Mouse (Mus musculus): ENCODE measurements at regions not wholly inside any gene's neighbourhood (a gene's known extent, or its start where the extent isn't known, plus 50 kb on each side); places are given as distances from the start of the nearest gene placed in this dataset.

- H3K4me1 ChIP-seq (ENCODE audit: control insufficient read depth in 1 of 2, insufficient read depth in 2 of 2) = no peaks in the 10 kb centered on the region
- no peaks in the 10 kb centered on the region for H3K79me2 ChIP-seq (replicated peaks; ENCODE audit: control insufficient read depth, extremely low read depth, insufficient read depth, poor library complexity, severe bottlenecking)
- no peak for DNase-seq (ENCODE audit: extremely low read depth)
- TF ChIP-seq NELFE (IDR thresholded peaks at IDR 0.05; ENCODE audit: low read depth, low read length) (no peak), KAT2A (IDR thresholded peaks at IDR 0.05; ENCODE audit: insufficient replicate concordance, low read length) (no peak), CHD2 (IDR thresholded peaks at IDR 0.05; ENCODE audit: low read length) (no peak), PAX5 (IDR thresholded peaks at IDR 0.05; ENCODE audit: low read length) (no peak), HCFC1 (IDR thresholded peaks at IDR 0.05; ENCODE audit: low read depth, low read length) (no peak), CTCF (conservative IDR thresholded peaks at IDR 0.05 in 1 of 2, IDR thresholded peaks at IDR 0.05 in 1 of 2; ENCODE audit: low read depth in 2 of 2, low read length in 2 of 2) (no peak), SMC3 (IDR thresholded peaks at IDR 0.05; ENCODE audit: low read depth, low read length) (no peak), POLR2AphosphoS2 (IDR thresholded peaks at IDR 0.05; ENCODE audit: low read depth, low read length) (no peak)
- H3K27me3 ChIP-seq (replicated peaks) = no peaks in the 10 kb centered on the region
- H3K36me3 ChIP-seq (replicated peaks in 1 of 2; ENCODE audit: control insufficient read depth in 1 of 2, insufficient read depth in 1 of 2, low read length in 1 of 2) = no peaks in the 10 kb centered on the region
- no peak overlapping the region for H3K9ac ChIP-seq (ENCODE audit: insufficient read depth, low read depth)
- in situ Hi-C loops (cut with MboI; ENCODE audit: low pct_ligation_motif_present, low pct_unique_long_range_greater_than_20kb, low sequenced_read_pairs) (no loop called here), dilution Hi-C loops (cut with MboI; ENCODE audit: extremely low pct_ligation_motif_present, extremely low pct_unique_long_range_greater_than_20kb, low sequenced_read_pairs) (no loop called here)
- no peak overlapping the region for H3K4me2 ChIP-seq (ENCODE audit: insufficient read depth, low read depth, poor library complexity, severe bottlenecking)
- H3K9me3 ChIP-seq (replicated peaks; ENCODE audit: low read length) = no peaks in the 10 kb centered on the region
- no peak overlapping the region for H3K4me3 ChIP-seq (replicated peaks in 1 of 3; ENCODE audit: low read depth in 2 of 3, low read length in 2 of 3, poor library complexity in 1 of 3)
- H3K27ac ChIP-seq (ENCODE audit: insufficient read depth, low read depth) = no peak overlapping the region
Observed at GRCm38 (mm10) chr13:119232100-119233029, 196.0 kb upstream of the Paip1 start.

- no peaks in the 10 kb centered on the region for H3K27me3 ChIP-seq (replicated peaks)
- DNase-seq (ENCODE audit: extremely low read depth) = no peak
- no peaks in the 10 kb centered on the region for H3K36me3 ChIP-seq (replicated peaks in 1 of 2; ENCODE audit: control insufficient read depth in 1 of 2, insufficient read depth in 1 of 2, low read length in 1 of 2)
- no peaks in the 10 kb centered on the region for H3K4me1 ChIP-seq (ENCODE audit: control insufficient read depth in 1 of 2, insufficient read depth in 2 of 2)
- no peak overlapping the region for H3K27ac ChIP-seq (ENCODE audit: insufficient read depth, low read depth)
- no peaks in the 10 kb centered on the region for H3K9me3 ChIP-seq (replicated peaks; ENCODE audit: low read length)
- in situ Hi-C loops (cut with MboI; ENCODE audit: low pct_ligation_motif_present, low pct_unique_long_range_greater_than_20kb, low sequenced_read_pairs) = no loop called here
- H3K79me2 ChIP-seq (replicated peaks; ENCODE audit: control insufficient read depth, extremely low read depth, insufficient read depth, poor library complexity, severe bottlenecking) = no peaks in the 10 kb centered on the region
- no peak overlapping the region for H3K4me3 ChIP-seq (replicated peaks in 1 of 3; ENCODE audit: low read depth in 2 of 3, low read length in 2 of 3, poor library complexity in 1 of 3)
- TF ChIP-seq BHLHE40 (IDR thresholded peaks at IDR 0.05; ENCODE audit: low read depth, low read length) (no peak), NELFE (IDR thresholded peaks at IDR 0.05; ENCODE audit: low read depth, low read length) (no peak), USF1 (IDR thresholded peaks at IDR 0.05; ENCODE audit: low read depth, low read length) (no peak), ZC3H11A (IDR thresholded peaks at IDR 0.05; ENCODE audit: low read depth, low read length) (no peak), MYC (IDR thresholded peaks at IDR 0.05; ENCODE audit: low read depth, low read length) (no peak), PAX5 (IDR thresholded peaks at IDR 0.05; ENCODE audit: low read length) (no peak), JUN (IDR thresholded peaks at IDR 0.05; ENCODE audit: insufficient read depth, low read depth, low read length) (no peak), ETS1 (conservative IDR thresholded peaks at IDR 0.05; ENCODE audit: low read depth, low read length) (no peak), GABPA (IDR thresholded peaks at IDR 0.05; ENCODE audit: insufficient replicate concordance, low read depth, low read length) (no peak), HCFC1 (IDR thresholded peaks at IDR 0.05; ENCODE audit: low read depth, low read length) (no peak), ZMIZ1 (IDR thresholded peaks at IDR 0.05; ENCODE audit: low read depth, low read length) (no peak), POLR2A (IDR thresholded peaks at IDR 0.05; ENCODE audit: low read depth, low read length) (no peak), TCF12 (IDR thresholded peaks at IDR 0.05; ENCODE audit: low read depth, low read length) (no peak), CHD2 (IDR thresholded peaks at IDR 0.05; ENCODE audit: low read length) (no peak), SIN3A (IDR thresholded peaks at IDR 0.05; ENCODE audit: low read length) (no peak), TBP (conservative IDR thresholded peaks at IDR 0.05; ENCODE audit: low read depth, low read length) (no peak)
- dilution Hi-C loops (cut with MboI; ENCODE audit: extremely low pct_ligation_motif_present, extremely low pct_unique_long_range_greater_than_20kb, low sequenced_read_pairs) = no loop called here
- H3K4me2 ChIP-seq (ENCODE audit: insufficient read depth, low read depth, poor library complexity, severe bottlenecking) = no peak overlapping the region
- no peak overlapping the region for H3K9ac ChIP-seq (ENCODE audit: insufficient read depth, low read depth)
Observed at GRCm38 (mm10) chr13:119233030-119233385, 195.4 kb upstream of the Paip1 start.
